8 mouse cellular contexts compared by ENCODE assay signal in the genomic region with DNA sequence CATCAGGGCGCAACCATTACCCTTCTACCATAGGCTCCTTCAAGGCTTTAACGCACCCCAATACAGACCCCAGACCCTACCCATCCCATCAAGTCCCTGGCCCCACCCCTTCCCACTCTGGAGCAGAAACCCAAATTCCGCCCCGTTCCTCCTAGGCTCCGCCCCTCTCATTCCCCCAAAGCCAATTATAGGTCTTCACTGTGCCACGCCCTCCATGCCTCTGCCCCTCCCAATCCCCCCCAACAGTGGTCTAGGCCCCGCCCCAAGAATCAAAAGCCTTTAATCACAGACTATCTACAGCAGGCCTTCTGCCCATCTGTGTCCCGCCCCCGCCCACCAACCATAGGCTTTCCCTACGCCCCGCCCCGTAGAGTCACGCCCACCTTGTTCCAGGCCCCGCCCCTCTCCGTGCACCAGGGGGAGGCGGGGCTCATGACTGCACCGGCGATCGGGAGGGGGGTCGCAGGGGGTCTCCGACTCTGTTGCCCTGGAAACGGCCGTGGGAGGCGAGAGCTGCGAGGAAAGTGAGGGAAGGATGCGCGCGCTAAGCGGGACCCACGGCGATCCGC. TPM values are rescaled to one million over a fixed set of nuclear protein-coding genes. Genes with fewer than 3 reads are reported as not detected.
DNase-seq lines count a peak whose midpoint lies in the region; ATAC-seq and TF ChIP-seq lines count a peak whose summit lies in the region.

No protein-coding gene starts in this region.

- peak; percentile 50 for ATAC-seq in common myeloid progenitor, adult 5-6 weeks (replicated peaks; ENCODE audit: low read depth, poor library complexity, severe bottlenecking)
- ATAC-seq in intestine, postnatal 0 days = peak; percentile 78

- H3K9me3 ChIP-seq in intestine, postnatal 0 days (ENCODE audit: control insufficient read depth) = no peaks in the 10 kb centered on the region

- H3K9ac ChIP-seq in intestine, postnatal 0 days (ENCODE audit: low read depth, low read length) = peak overlapping the region; percentile 56
- H3K9ac ChIP-seq in liver, adult 2 months (ENCODE audit: low read depth, low read length) = peak overlapping the region; percentile 82

- TF ChIP-seq CTCF in cerebellum, adult 2 months (IDR thresholded peaks at IDR 0.05; ENCODE audit: borderline replicate concordance, insufficient read depth, low read depth, low read length) = no peak
- TF ChIP-seq CTCF in intestine, postnatal 0 days (IDR thresholded peaks at IDR 0.05; ENCODE audit: low read depth) = no peak
- no peak for TF ChIP-seq CTCF in liver, adult 2 months (IDR thresholded peaks at IDR 0.05; ENCODE audit: low read depth, low read length)

- H3K36me3 ChIP-seq in intestine, postnatal 0 days (ENCODE audit: control insufficient read depth, insufficient read depth) = peaks cover 33% of the 10 kb centered on the region
- peaks cover 18% of the 10 kb centered on the region; the same call in 1 of the 2 replicates for H3K36me3 ChIP-seq in liver, adult 2 months (ENCODE audit: control insufficient read depth, insufficient read depth, low read length)

- H3K4me1 ChIP-seq in cerebellum, adult 2 months (ENCODE audit: control insufficient read depth, insufficient read depth, low read length) = no peaks in the 10 kb centered on the region
- no peaks in the 10 kb centered on the region for H3K4me1 ChIP-seq in intestine, postnatal 0 days (replicated peaks; ENCODE audit: control insufficient read depth, insufficient read depth, low read length)
- peaks cover 4% of the 10 kb centered on the region; the same call in 1 of the 2 replicates for H3K4me1 ChIP-seq in liver, adult 2 months (ENCODE audit: control insufficient read depth, insufficient read depth, low read length)

- H3K4me3 ChIP-seq in cerebellum, adult 2 months (replicated peaks; ENCODE audit: insufficient read depth, low read depth, low read length) = peak overlapping the region; percentile 98
- peak overlapping the region; percentile 61 for H3K4me3 ChIP-seq in intestine, postnatal 0 days (ENCODE audit: low read depth, low read length)
- H3K4me3 ChIP-seq in liver, adult 2 months (ENCODE audit: insufficient read depth, low read depth, low read length) = peak overlapping the region; percentile 82

- peak overlapping the region; percentile 64; the same call in 1 of the 2 replicates for H3K27ac ChIP-seq in cerebellum, adult 2 months (ENCODE audit: insufficient read depth, low read length)
- peak overlapping the region; percentile 95 for H3K27ac ChIP-seq in intestine, postnatal 0 days (ENCODE audit: low read depth, low read length)
- H3K27ac ChIP-seq in liver, adult 2 months (replicated peaks; ENCODE audit: insufficient read depth, low read depth, low read length) = peak overlapping the region; percentile 86

- H3K79me2 ChIP-seq in liver, adult 2 months (ENCODE audit: control insufficient read depth, insufficient read depth, low read length) = no peaks in the 10 kb centered on the region

- peak overlapping the region; percentile 63 for H3K4me2 ChIP-seq in intestine, postnatal 0 days (replicated peaks; ENCODE audit: low read depth)

- no peak for TF ChIP-seq POLR2A in cerebellum, adult 2 months (IDR thresholded peaks at IDR 0.05; ENCODE audit: borderline replicate concordance, insufficient read depth, low read length)
- no peak for TF ChIP-seq POLR2A in liver, adult 2 months (IDR thresholded peaks at IDR 0.05; ENCODE audit: extremely low read depth, insufficient read depth, low read length)

- peak; percentile 34 to 42 for DNase-seq in cerebellum, adult 2 months
- no peak for DNase-seq in cerebellum, adult 11 months
- peak; percentile 75 for DNase-seq in gastrocnemius, postnatal 25 days
- DNase-seq in liver, adult 2 months (ENCODE audit: extremely low read depth, low read depth, low spot score) = peak; percentile 19
- DNase-seq in monocyte, adult 2 months (ENCODE audit: low read depth in 1 of 2, low spot score in 2 of 2) = peak; percentile 31 to 67
- DNase-seq in spleen, postnatal 4 days (ENCODE audit: low spot score in 2 of 2) = peak; percentile 91 to 96

- 1% methylated on average over 32 of the region's 32 CpGs for WGBS in cerebellum, adult 2 months
- under 1% methylated on average over 32 of the region's 32 CpGs for WGBS in intestine, postnatal 0 days
- WGBS in liver, adult 2 months = 3% methylated on average over 32 of the region's 32 CpGs

- H3K27me3 ChIP-seq in cerebellum, adult 2 months (ENCODE audit: control insufficient read depth, insufficient read depth, low read length) = no peaks in the 10 kb centered on the region
- no peaks in the 10 kb centered on the region for H3K27me3 ChIP-seq in intestine, postnatal 0 days (replicated peaks; ENCODE audit: control insufficient read depth, insufficient read depth, low read length)
- H3K27me3 ChIP-seq in liver, adult 2 months (ENCODE audit: control insufficient read depth, insufficient read depth, low read length) = no peaks in the 10 kb centered on the region

RNA-seq across cellular contexts. Expression of a gene that starts 0.5 kb away (rescaled TPM):
- polyA plus RNA-seq in cerebellum, adult 2 months (2012; rRNA removed) = 106 and 109 TPM in 2 replicates
- 69.3 and 123 TPM in 2 replicates for total RNA-seq in common myeloid progenitor, adult 5-6 weeks (2017)
- 10 to 100 TPM; 27.0 to 29.3 TPM for total RNA-seq in gastrocnemius, postnatal 25 days (2021)
- 71.3 and 73.9 TPM in 2 replicates for polyA plus RNA-seq in intestine, postnatal 0 days (2015; fragmentation: Nextera tagmentation; extraction: Ambion mirVana)
- total RNA-seq in liver, adult 2 months (2014; rRNA removed) = 21.6 and 30.8 TPM in 2 replicates
- polyA plus RNA-seq in liver, adult 2 months (2012; rRNA removed) = 74.9 and 80.3 TPM in 2 replicates

RNA-seq across cellular contexts. Expression of a gene that starts 4.6 kb away (rescaled TPM):
- polyA plus RNA-seq in cerebellum, adult 2 months (2012; rRNA removed) = 21.6 and 25.1 TPM in 2 replicates
- 86.0 and 89.7 TPM in 2 replicates for total RNA-seq in common myeloid progenitor, adult 5-6 weeks (2017)
- 1 to 10 TPM; 4.7 to 5.2 TPM for total RNA-seq in gastrocnemius, postnatal 25 days (2021)
- polyA plus RNA-seq in intestine, postnatal 0 days (2015; fragmentation: Nextera tagmentation; extraction: Ambion mirVana) = 16.8 and 18.3 TPM in 2 replicates
- total RNA-seq in liver, adult 2 months (2014; rRNA removed) = 2.4 and 4.0 TPM in 2 replicates
- 5.2 and 6.5 TPM in 2 replicates for polyA plus RNA-seq in liver, adult 2 months (2012; rRNA removed)

RNA-seq across cellular contexts. Expression of a gene that starts 18.9 kb away (rescaled TPM):
- 0.26 and 0.43 TPM in 2 replicates for polyA plus RNA-seq in cerebellum, adult 2 months (2012; rRNA removed)
- total RNA-seq in common myeloid progenitor, adult 5-6 weeks (2017) = 43.4 and 48.5 TPM in 2 replicates
- under 1 TPM in 1 of 2 experiments, not detected in 1; 0.16 TPM for total RNA-seq in gastrocnemius, postnatal 25 days (2021)
- 0.99 and 1.1 TPM in 2 replicates for polyA plus RNA-seq in intestine, postnatal 0 days (2015; fragmentation: Nextera tagmentation; extraction: Ambion mirVana)
- total RNA-seq in liver, adult 2 months (2014; rRNA removed) = 0.65 and 1.6 TPM in 2 replicates
- 1.1 and 1.7 TPM in 2 replicates for polyA plus RNA-seq in liver, adult 2 months (2012; rRNA removed)

RNA-seq across cellular contexts. Expression of a gene that starts 21.4 kb away (rescaled TPM):
- 0.16 and 0.19 TPM in 2 replicates for polyA plus RNA-seq in cerebellum, adult 2 months (2012; rRNA removed)
- not detected in 2 replicates for total RNA-seq in common myeloid progenitor, adult 5-6 weeks (2017)
- under 1 TPM in 1 of 2 experiments, not detected in 1; 0.24 TPM for total RNA-seq in gastrocnemius, postnatal 25 days (2021)
- 0.17 and 0.33 TPM in 2 replicates for polyA plus RNA-seq in intestine, postnatal 0 days (2015; fragmentation: Nextera tagmentation; extraction: Ambion mirVana)
- 0.18 and 0.81 TPM in 2 replicates for total RNA-seq in liver, adult 2 months (2014; rRNA removed)
- polyA plus RNA-seq in liver, adult 2 months (2012; rRNA removed) = 0.56 and 1.9 TPM in 2 replicates

RNA-seq across cellular contexts. Expression of a gene that starts 28.8 kb away (rescaled TPM):
- polyA plus RNA-seq in cerebellum, adult 2 months (2012; rRNA removed) = 0.14 and 0.18 TPM in 2 replicates
- total RNA-seq in common myeloid progenitor, adult 5-6 weeks (2017) = not detected in 2 replicates
- 1,000 to 10,000 TPM; 3,676 to 4,447 TPM for total RNA-seq in gastrocnemius, postnatal 25 days (2021)
- 0.13 and 0.18 TPM in 2 replicates for polyA plus RNA-seq in intestine, postnatal 0 days (2015; fragmentation: Nextera tagmentation; extraction: Ambion mirVana)
- total RNA-seq in liver, adult 2 months (2014; rRNA removed) = 0.55 TPM in 1 of 2 replicates, not detected in the other
- not detected in 2 replicates for polyA plus RNA-seq in liver, adult 2 months (2012; rRNA removed)

Comparison
In these comparisons a context has a peak if more than half of its experiments do, and no peak if none do; other contexts are left out.
1. RNA of a gene that starts 4.6 kb away (total RNA-seq): 86.0 to 89.7 TPM in common myeloid progenitor, adult 5-6 weeks; 4.7 to 5.2 TPM in gastrocnemius, postnatal 25 days and 2.4 to 4.0 TPM in liver, adult 2 months; every median in the first group is over 10 times any median in the second.
2. RNA of a gene that starts 18.9 kb away (total RNA-seq): 43.4 to 48.5 TPM in common myeloid progenitor, adult 5-6 weeks; 0.65 to 1.6 TPM in liver, adult 2 months and 0.16 TPM in gastrocnemius, postnatal 25 days; every median in the first group is over 10 times any median in the second.
3. Peak in every context shown above with its lines, with median percentiles within 50 percentile points of each other: H3K27ac ChIP-seq and H3K4me3 ChIP-seq.